Mouse (Mus musculus) ES-CJ7 (cell line): ENCODE measurements around the gene Ifitm5.

ENCODE experiments used
- DNase-seq: peaks from one replicate; pipeline ENCODE4 v3.0.0; 2011; ENCODE audit warnings: low read depth, low spot score

Gene Ifitm5

GRCm38 (mm10) chr7:140941222-140942051, 8.7 kb downstream of the Ifitm5 start, which contains the start of gene Pgghg:
Pgghg (plus strand) TSS chr7:140941391.
- peak; percentile 90 for DNase-seq

DNA sequence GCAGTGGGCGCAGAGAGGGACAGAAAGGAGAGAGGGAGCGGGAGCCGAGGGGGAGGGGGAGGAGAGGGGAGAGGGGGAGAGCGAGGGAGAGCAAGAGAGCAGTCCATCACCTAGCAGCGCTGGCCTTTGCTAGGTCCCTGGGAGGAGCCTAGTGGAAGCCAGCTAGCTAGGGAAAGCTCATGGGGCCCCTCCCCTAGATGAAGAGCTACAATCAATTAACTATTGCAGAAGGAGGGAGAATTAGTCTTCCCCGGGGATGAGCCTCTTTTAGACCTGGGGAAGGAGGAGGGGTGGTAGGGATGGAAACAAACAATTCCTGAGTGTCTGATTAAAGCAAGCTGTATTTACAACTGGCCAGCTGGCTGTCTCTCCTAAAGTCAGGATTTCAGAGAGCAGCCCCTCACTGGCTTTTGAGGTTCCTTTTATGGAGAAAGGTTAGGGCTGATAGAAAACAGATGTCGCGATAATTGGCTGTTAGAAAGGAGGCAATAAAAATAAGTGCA, 10.4 kb downstream of the Ifitm5 start:
- DNase-seq: no peak

- DNase-seq: peak; percentile 79
Measured at GRCm38 (mm10) chr7:140938896-140939295, 11.2 kb downstream of the Ifitm5 start.

DNA sequence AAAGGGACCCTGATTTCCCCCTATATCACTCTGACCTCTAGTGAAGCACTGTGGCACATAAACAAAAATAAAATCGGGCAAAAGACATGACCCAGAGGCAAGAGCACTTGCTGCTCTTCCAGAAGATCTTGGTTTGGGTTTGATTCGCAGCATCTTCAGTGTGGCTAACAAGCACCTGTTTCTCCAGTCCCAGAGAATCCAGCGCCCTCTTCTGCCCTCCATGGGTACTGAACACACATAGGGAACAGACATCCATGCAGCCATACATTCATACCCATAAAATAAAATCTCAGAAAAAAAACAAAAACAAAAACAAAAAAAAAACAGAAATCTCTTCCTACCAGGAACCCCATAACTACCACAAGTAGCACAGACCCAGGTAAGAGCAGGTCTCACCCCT, 11.7 kb downstream of the Ifitm5 start:
- DNase-seq: peak; percentile 87

DNA sequence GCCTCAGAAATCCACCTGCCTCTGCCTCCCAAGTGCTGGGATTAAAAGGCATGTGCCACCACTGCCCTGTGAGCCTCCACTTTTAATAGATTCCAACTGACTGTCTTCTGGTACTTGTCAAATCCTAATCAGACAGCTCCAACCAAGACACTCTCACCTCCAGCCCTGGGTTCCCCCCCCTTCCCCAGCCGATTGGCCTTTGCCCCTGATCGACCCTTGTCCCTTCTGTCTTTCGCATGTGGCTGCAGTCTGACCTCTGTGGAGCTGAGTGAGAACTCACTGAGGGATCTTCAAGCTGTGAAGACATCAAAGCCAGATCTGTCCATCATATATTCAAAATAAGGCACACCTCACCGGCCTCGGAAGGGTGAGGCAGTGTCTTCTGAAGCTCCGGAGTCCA, 22.9 kb downstream of the Ifitm5 start:
- no peak for DNase-seq

- DNase-seq: no peak
Measured at GRCm38 (mm10) chr7:140923070-140923775, 26.9 kb downstream of the Ifitm5 start.

DNA sequence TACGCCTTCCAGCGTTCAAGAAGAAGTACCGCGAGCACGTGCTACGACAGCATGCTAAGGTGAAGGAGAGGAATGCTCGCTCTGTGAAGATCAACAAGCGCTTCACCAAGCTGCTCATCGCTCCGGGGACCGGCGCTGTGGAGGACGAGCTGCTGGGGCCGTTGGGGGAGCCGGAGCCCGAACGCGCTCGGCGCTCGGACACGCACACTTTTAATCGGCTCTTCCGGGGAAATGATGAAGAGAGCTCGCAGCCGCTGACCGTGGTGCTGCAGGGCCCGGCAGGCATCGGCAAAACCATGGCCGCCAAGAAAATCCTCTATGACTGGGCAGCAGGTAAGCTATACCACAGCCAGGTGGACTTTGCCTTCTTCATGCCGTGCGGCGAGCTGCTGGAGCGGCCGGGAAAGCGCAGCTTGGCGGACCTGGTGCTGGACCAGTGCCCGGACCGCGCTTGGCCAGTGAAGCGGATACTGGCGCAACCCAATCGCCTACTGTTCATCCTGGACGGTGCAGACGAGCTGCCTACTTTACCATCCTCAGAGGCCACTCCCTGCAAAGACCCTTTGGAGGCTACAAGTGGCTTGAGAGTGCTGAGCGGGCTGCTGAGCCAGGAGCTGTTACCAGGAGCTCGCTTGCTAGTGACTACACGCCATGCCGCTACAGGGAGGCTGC, 27.6 kb downstream of the Ifitm5 start:
- DNase-seq: peak; percentile 43

- DNase-seq: no peak
Measured at GRCm38 (mm10) chr7:140921225-140921975, 28.7 kb downstream of the Ifitm5 start.

DNA sequence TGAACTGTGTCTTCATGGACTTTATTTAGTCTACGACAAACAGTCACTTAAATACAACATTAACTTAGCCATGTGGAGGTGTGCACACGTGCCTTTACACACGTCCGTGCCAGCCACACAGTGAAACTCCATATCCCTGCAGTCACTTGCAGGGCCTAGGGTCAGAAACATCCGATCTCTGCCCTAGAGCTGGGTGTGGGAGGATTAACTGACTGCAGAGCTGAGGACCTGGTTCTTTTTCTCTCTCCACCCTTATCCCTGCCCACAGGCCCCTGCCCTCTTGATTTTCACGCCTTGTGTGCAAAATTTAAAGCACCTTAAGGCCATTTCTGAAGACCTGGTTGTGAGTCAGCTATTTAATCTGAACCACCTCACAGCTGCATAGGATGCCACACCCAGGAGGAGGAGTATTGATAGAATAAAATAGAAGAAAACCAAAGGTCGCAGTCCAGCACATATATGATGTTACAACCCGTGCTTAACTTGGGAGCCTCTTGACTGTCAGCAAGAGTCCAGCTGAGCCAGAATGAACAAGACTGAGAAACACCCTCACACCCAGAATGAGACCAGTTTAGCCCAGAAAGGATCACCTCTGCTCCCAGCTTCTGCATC, 29.6 kb downstream of the Ifitm5 start, which contains the start of gene Nlrp6:
TSS of gene Nlrp6 (plus strand) at position 485 of the 612 bp plus-strand sequence.
- no peak for DNase-seq

DNA sequence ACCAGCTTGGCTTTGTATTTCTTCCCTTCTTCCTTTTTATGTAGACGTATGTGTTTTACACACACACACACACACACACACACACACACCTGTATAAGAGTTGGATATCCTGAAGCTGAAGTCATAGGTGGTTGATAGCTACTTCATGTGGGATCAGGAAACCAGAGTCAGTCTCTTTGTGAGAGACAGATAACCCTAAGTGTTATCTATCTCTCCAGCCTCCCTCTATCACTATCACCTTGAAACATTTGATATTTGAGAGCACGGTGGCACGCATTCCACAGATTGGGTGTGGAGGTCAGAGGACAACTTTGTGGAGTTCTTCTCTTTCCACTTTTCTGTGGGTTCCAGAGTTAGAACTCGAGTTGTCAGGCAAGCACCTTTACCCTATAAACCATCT, 30.2 kb downstream of the Ifitm5 start:
- no peak for DNase-seq

- DNase-seq: no peak
Measured at GRCm38 (mm10) chr7:140914031-140914690, 35.9 kb downstream of the Ifitm5 start.

GRCm38 (mm10) chr7:140912846-140913482, 37.1 kb downstream of the Ifitm5 start:
- no peak for DNase-seq

DNA sequence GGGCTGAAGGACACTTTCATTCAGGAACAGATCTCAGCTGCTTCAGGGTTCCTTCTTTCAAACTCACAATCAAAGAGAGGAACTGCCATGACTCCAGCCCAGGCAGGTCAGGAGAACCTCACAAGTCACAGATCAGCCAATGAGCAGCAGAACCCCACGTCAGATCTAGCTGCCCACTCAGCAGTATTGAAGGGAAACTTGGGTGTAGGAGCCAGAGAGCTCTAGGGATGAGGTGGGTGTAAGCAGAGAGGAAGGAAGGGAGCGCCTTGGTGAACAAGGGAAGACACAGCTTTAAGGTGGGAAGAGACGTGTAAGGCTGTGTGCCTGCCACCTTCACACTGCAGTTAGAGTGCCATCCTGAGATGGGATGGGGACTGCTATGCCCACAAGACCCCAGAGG, 37.8 kb downstream of the Ifitm5 start:
- DNase-seq: no peak

DNA sequence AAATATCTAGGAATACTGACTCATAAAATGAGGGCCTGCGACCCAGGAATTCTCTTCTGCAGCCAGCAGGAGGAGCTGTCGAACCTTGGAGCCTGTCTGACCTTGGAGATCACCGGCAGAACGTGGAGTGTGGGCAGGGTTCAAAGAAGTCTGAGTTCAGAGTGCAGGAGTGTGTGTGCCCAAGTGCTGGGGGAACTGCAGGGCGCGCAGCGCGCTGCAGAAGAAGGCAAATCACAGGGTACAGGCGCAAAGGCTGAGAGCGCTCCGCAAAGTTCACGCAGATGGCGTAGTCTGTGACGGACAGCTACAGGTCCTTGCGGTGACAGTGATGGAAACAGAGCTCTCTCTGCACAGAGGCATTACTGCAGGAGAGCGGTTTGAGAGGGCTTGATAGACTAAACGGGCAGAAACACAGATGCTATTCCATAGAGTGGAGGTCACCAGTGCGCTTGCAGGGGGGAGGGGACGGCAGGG, 41.4 kb downstream of the Ifitm5 start:
- peak; percentile 97 for DNase-seq

- DNase-seq: no peak
Measured at GRCm38 (mm10) chr7:140908181-140908580, 41.9 kb downstream of the Ifitm5 start.

GRCm38 (mm10) chr7:140907697-140908096, 42.4 kb downstream of the Ifitm5 start:
- no peak for DNase-seq

- no peak for DNase-seq
Measured at GRCm38 (mm10) chr7:140907131-140907530, 43.0 kb downstream of the Ifitm5 start.

DNA sequence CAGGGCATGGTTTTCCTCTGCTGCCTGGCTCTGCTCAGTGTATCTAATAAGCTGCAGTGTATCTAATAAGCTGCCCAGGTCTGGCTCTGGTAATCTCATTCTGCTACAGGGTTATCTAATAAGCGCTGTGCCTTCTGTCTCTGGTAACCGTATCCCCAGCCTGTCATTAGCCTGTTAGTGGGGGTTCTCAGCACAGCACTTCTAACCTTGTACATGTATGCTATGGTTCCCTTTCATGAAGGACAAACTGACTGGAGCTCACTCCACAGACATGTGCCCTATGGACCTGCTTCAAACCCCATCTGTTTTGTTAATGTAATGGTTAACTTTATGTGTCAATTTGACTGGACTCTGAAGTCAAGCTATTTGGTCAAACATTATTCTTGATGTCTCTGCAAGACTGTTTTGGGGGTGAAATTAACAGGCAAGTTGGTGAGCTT, 44.4 kb downstream of the Ifitm5 start:
- no peak for DNase-seq

DNA sequence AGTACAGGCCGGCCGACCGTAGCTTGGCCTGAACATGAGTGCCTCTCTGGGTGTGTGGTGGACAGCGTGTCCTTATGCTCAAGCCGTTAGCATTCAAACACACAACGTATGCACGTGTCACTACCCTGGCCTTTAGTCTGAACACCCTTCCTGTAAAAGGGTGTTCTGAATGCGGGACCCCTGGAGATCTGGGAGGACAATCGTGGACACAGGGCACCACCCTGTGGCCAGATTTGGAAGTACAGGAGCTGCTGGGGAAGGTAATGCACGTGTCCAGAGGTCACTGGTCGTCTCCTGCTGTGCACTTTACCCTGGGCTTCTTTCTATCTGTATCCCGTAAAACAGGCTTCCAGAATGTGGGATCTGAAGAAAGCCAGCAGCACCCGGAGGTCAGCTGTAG, 46.9 kb downstream of the Ifitm5 start:
- peak; percentile 84 for DNase-seq
